Mouse (Mus musculus) limb, embryonic 11.5 days (tissue): ENCODE results near the gene Pla2g4e. TPM values are rescaled to one million over a fixed set of nuclear protein-coding genes. Genes with fewer than 3 reads are reported as not detected.

Experiments used
- ATAC-seq: fragments of 200-750 bp; cut with Nextera tagmentation; 2 replicates; pipeline ENCODE4 v1.8.0; 2017; ENCODE audit warnings: low read depth; ENCODE audit not compliant: insufficient number of reproducible peaks, low FRiP score, low TSS enrichment
- DNase-seq: peaks from one replicate; pipeline ENCODE4 v3.0.0-alpha.2; 2015; ENCODE audit warnings: low spot score
- H3K27ac ChIP-seq: fragments of 300-500 bp; sonication (generic); replicated peaks from 2 replicates; pipeline ENCODE4 v1.5.1; 2014; ENCODE audit warnings: low read depth, mild to moderate bottlenecking, low read length
- H3K27me3 ChIP-seq: fragments of 300-500 bp; sonication (generic); 2 replicates; pipeline ENCODE4 v1.6.1; 2014; ENCODE audit warnings: mild to moderate bottlenecking, low read length, mixed read lengths; ENCODE audit not compliant: control insufficient read depth, insufficient read depth
- H3K36me3 ChIP-seq: fragments of 300-500 bp; sonication (generic); 2 replicates; pipeline ENCODE4 v1.6.1; 2014; ENCODE audit warnings: mild to moderate bottlenecking, low read length, moderate library complexity, mixed read lengths; ENCODE audit not compliant: control insufficient read depth, insufficient read depth
- H3K4me1 ChIP-seq: fragments of 300-500 bp; sonication (generic); 2 replicates; pipeline ENCODE4 v1.6.1; 2014; ENCODE audit warnings: low read length, mixed read lengths; ENCODE audit not compliant: control insufficient read depth, insufficient read depth
- H3K4me2 ChIP-seq: fragments of 300-500 bp; sonication (generic); 2 replicates; pipeline ENCODE4 v1.6.1; 2014; ENCODE audit warnings: low read depth, mild to moderate bottlenecking, moderate library complexity; ENCODE audit not compliant: severe bottlenecking
- H3K4me3 ChIP-seq: fragments of 300-500 bp; sonication (generic); 2 replicates; pipeline ENCODE4 v1.5.1; 2014; ENCODE audit warnings: low read depth, low read length
- H3K9ac ChIP-seq: fragments of 300-500 bp; sonication (generic); 2 replicates; pipeline ENCODE4 v1.6.1; 2014; ENCODE audit warnings: mild to moderate bottlenecking, low read length
- H3K9me3 ChIP-seq: fragments of 300-500 bp; sonication (generic); 2 replicates; pipeline ENCODE4 v1.6.1; 2016; ENCODE audit warnings: low read length; ENCODE audit not compliant: control insufficient read depth
- WGBS: fragments of 180-500 bp; shearing (Covaris S2); extraction: QIAGEN DNeasy Blood & Tissue Kit; methylation state at CpG from one replicate; pipeline ENCODE4 v1.1.7; 2014; 5-methylcytosine and 5-hydroxymethylcytosine counted together
- polyA plus RNA-seq: library from polyadenylated mRNA; unstranded; fragments of >200 nt; fragmentation: Nextera tagmentation; extraction: Ambion mirVana; gene quantifications from 2 replicates; pipeline ENCODE4 v1.2.1, GENCODE M21; 2014

Gene Pla2g4e
- polyA plus RNA-seq, 1 experiment from 2014 or later, result not detected

DNA sequence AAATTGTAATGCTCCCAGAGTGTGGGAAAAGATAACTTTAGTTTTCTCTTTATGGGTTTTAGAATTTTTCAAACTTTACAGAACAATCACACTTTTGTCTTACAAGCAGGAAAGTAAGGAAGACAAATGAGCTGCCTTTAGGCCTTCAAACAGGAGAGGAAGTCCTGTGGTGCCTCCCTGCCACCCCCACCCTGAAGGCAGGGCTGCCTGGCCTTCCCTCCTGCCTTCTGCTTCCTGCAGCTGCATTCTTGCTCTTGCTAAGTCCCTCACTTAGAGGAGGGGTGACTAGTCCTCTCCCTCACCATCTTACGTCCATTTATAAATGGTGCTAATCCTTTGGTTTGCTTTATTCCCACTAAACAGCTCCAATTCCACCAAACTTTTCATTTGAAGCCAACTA is 86.3 kb downstream of the Pla2g4e start:
- no peaks in the 10 kb centered on the region for H3K9me3 ChIP-seq
- no peak overlapping the region for H3K4me2 ChIP-seq
- H3K4me1 ChIP-seq, result peaks cover under 1% of the 10 kb centered on the region; the same call in 1 of the 2 replicates
- H3K4me3 ChIP-seq, result no peak overlapping the region
- no peaks in the 10 kb centered on the region for H3K36me3 ChIP-seq
- DNase-seq (no peak), ATAC-seq (no peak)
- no peaks in the 10 kb centered on the region for H3K27me3 ChIP-seq
- WGBS, result 48% methylated on average over 1 of the region's 1 CpGs
- H3K27ac ChIP-seq, result no peak overlapping the region
- H3K9ac ChIP-seq, result no peak overlapping the region

DNA sequence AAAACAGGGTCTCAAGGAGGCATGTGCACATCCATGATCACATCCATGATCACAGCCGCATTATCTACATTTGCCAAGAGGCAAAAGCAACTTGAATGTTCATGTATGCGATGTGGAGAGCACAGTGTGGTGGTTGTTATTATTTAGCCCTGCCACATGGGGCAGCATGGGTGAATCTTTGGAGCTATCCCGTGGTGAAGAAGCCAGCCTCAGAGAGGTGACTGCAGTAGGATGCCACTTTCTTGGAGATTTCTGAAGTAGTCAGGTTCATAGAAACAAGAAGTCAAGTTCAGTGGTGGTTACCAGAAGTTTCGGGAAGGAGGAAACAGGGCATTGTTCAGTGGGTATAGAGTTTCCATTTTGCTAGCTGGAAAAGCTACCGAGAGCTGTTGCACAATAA is 87.1 kb downstream of the Pla2g4e start:
- H3K27me3 ChIP-seq, result no peaks in the 10 kb centered on the region
- no peak overlapping the region for H3K9ac ChIP-seq
- ATAC-seq, result no peak
- H3K4me3 ChIP-seq, result no peak overlapping the region
- WGBS, result 59% methylated on average over 5 of the region's 5 CpGs
- H3K4me2 ChIP-seq, result no peak overlapping the region; the same call in 1 of the 2 replicates
- H3K36me3 ChIP-seq, result no peaks in the 10 kb centered on the region
- H3K4me1 ChIP-seq, result peaks cover 4% of the 10 kb centered on the region; the same call in 1 of the 2 replicates
- no peak overlapping the region for H3K27ac ChIP-seq
- H3K9me3 ChIP-seq, result no peaks in the 10 kb centered on the region
- no peak for DNase-seq

DNA sequence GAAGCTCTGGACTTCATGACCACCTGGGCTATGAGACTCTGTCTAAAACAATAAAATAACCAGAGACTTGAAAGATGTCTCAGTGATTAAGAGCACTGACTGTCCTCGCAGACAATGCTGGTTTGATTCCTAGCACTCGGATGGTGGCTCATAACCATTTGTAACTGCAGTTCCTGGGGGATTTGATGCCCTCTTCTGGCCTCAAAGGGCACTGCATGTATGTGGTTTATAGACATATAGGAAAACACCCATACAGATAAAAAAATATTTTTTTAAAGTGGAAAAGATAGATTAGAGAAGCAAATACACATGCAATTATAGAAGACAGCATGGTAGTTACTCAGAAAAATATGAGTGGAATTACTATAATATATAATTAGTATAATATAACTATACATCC is 87.5 kb downstream of the Pla2g4e start:
- Histone ChIP-seq H3K4me2 (no peak overlapping the region), H3K36me3 (no peaks in the 10 kb centered on the region), H3K4me3 (no peak overlapping the region), H3K4me1 (peaks cover 4% of the 10 kb centered on the region; the same call in 1 of the 2 replicates), H3K27me3 (no peaks in the 10 kb centered on the region), H3K9ac (no peak overlapping the region), H3K9me3 (no peaks in the 10 kb centered on the region), H3K27ac (no peak overlapping the region)
- ATAC-seq (no peak), DNase-seq (no peak)
- 74% methylated on average over 2 of the region's 2 CpGs for WGBS

DNA sequence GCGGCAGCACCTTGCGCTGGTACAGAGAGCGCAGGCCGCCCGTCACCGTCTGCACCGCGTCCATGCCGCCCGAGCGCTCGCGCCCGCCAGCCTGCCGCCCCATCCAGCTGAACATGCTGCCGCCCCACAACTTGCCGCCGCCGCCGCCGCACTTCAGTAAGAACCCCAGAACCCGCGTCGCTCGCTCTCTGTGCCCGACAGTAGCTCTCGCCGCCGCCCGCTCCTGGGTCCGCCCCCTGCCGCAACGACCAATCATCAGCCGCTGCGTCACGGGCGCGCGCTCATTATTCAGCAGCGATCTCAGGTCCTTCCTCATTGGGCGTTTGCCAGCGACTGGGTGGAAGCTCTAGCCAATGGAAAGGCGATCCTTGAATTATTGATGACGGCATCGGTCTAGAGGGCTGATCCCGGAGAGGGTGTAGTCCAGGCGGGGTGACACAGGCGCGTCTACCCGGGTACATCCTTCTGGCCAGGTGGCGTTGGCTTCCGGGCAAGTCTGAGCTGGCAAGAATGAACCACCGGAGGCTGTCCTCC is 90.7 kb downstream of the Pla2g4e start, which contains the start of gene Ehd4:
Gene Ehd4 (minus strand): TSS at position 246 of the 534 bp plus-strand sequence.
- no peaks in the 10 kb centered on the region for H3K36me3 ChIP-seq
- peak within 1 kb of the TSS; percentile 70 for H3K4me3 ChIP-seq
- no peaks in the 10 kb centered on the region for H3K9me3 ChIP-seq
- DNase-seq (peak; percentile 98), ATAC-seq (peak; percentile 97)
- 0 out of 2 replicates have a peak within 1 kb of the TSS, but pooled peaks have one; percentile 14 for H3K27ac ChIP-seq
- no peaks in the 10 kb centered on the region for H3K27me3 ChIP-seq
- peaks cover 4% of the 10 kb centered on the region; the same call in 1 of the 2 replicates for H3K4me1 ChIP-seq
- under 1% methylated on average over 53 of the region's 53 CpGs for WGBS
- H3K9ac ChIP-seq, result peak within 1 kb of the TSS; percentile 65
- peak within 1 kb of the TSS; percentile 99 for H3K4me2 ChIP-seq

DNA sequence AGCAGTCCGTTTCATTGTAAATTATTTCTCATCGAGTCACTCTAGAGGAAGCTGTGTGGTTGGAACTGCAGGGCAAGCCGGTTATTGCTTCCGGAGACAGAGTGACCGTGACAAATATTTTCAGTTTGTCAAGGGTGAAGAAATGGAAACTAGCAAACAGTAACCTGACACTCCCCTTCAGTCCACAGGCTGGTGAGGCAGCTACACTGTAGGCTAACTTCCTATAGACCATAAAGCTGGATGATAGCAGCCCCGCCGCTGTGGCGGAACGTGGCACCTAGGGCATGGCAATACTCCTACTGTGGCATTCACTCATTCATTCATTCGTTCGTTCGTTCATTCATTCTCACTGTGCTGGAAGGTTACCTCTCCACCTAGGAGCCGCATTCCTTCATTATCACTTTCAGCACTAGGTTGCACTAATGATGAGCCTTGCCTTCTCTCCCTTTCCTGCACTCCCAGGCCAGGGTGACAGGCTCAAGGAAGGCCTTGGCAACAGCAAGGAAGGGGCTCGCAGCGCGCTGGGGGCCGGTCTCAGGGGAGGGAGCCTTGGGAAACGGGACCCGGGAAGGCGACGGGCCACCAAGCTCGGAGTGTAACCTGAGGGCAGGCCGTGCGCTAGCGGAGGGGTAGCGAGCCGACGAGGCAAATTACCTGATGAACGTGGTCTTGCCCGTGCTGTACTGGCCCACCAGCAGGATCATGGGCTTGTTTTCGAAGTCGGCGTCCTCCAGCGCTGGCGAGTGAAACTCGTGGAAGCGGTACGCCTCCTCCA is 91.4 kb downstream of the Pla2g4e start:
- 2% methylated on average over 38 of the region's 38 CpGs for WGBS
- Histone ChIP-seq H3K4me3 (peak overlapping the region; percentile 70), H3K4me2 (peak overlapping the region; percentile 99), H3K27ac (0 out of 2 replicates have a peak overlapping the region, but pooled peaks have one; percentile 14), H3K4me1 (peaks cover 4% of the 10 kb centered on the region; the same call in 1 of the 2 replicates), H3K9me3 (no peaks in the 10 kb centered on the region), H3K36me3 (no peaks in the 10 kb centered on the region), H3K9ac (peak overlapping the region; percentile 65), H3K27me3 (no peaks in the 10 kb centered on the region)
- DNase-seq, result peak; percentile 44
- ATAC-seq, result peak; percentile 52

DNA sequence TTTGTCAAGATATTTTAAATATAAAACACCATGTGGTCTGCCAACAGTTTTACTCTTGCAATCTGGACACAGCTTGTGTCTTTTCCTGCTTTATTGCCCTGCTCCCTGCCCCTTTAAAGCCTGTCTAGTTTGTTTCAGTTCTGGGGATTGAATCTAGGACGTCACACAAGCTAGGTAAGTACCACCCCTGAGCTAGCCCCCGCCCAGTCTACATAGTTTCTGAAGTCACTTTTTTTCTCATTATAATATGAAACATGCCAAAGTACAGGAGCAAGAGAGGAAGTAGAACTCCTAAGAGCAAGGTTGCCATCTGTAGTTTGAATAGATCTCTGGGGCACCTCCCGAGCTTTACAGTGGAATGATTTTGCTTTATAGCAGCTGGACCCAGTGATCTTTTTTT is 94.6 kb downstream of the Pla2g4e start:
- DNase-seq, result no peak
- Histone ChIP-seq H3K9me3 (no peaks in the 10 kb centered on the region), H3K9ac (no peak overlapping the region), H3K36me3 (no peaks in the 10 kb centered on the region), H3K4me3 (no peak overlapping the region), H3K27me3 (no peaks in the 10 kb centered on the region), H3K4me1 (peaks cover 4% of the 10 kb centered on the region; the same call in 1 of the 2 replicates), H3K4me2 (no peak overlapping the region), H3K27ac (no peak overlapping the region)
- ATAC-seq, result no peak
- WGBS, result 81% methylated on average over 3 of the region's 3 CpGs

DNA sequence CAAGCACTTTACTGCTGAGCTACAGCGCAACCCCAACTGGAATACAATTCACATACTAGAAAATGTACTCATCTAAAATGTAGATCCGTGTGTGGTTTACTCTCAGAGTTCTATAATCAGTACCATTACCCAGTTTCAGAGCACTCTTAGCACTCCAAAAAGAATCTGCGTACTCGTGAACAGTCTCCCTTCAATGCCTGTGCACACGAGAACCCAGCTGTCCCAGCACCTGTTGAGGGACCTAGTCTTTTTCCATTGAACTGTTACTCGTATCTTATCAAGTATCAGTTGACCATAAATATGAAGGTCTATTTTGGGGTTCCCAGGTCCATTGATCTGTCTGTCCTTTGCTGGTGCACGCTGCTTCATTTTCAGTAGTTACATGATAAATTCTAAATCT is 95.5 kb downstream of the Pla2g4e start:
- no peak overlapping the region for H3K9ac ChIP-seq
- H3K4me3 ChIP-seq, result no peak overlapping the region
- H3K27me3 ChIP-seq, result no peaks in the 10 kb centered on the region
- H3K4me1 ChIP-seq, result peaks cover 4% of the 10 kb centered on the region; the same call in 1 of the 2 replicates
- no peaks in the 10 kb centered on the region for H3K9me3 ChIP-seq
- no peaks in the 10 kb centered on the region for H3K36me3 ChIP-seq
- no peak overlapping the region for H3K27ac ChIP-seq
- ATAC-seq (no peak), DNase-seq (no peak)
- WGBS, result 87% methylated on average over 7 of the region's 7 CpGs
- H3K4me2 ChIP-seq, result no peak overlapping the region

DNA sequence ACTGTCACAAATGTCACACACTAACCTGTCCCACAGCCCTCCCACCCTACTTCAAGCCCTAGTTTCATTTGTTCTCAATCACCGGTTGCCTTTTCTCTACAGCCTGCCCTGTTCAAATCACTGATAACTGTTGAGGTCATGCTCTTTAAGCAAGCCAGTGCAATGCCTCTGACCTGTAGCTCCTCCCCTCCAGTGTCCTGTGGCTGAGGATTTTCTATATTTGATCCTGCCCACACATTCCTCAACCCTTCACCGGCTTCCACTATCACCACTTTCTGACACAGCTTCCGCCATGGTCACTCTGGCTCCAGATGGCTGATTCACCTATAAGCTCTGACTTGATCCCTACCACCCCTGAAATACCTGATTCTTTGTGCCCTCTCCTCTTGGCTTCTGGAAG is 97.1 kb downstream of the Pla2g4e start:
- Histone ChIP-seq H3K4me1 (no peaks in the 10 kb centered on the region), H3K27ac (no peak overlapping the region), H3K27me3 (no peaks in the 10 kb centered on the region), H3K4me2 (no peak overlapping the region), H3K9me3 (no peaks in the 10 kb centered on the region), H3K9ac (no peak overlapping the region), H3K4me3 (no peak overlapping the region), H3K36me3 (no peaks in the 10 kb centered on the region)
- WGBS, result 85% methylated on average over 3 of the region's 3 CpGs
- DNase-seq (no peak), ATAC-seq (no peak)
